Mouse (Mus musculus) olfactory bulb, adult 2 months (tissue): ENCODE measurements at regions not wholly inside any gene's neighbourhood (a gene's known extent, or its start where the extent isn't known, plus 50 kb on each side); places are given as distances from the start of the nearest gene placed in this dataset.

Source experiments
- H3K27ac ChIP-seq: fragments of 200-500 bp; 2 replicates; pipeline ENCODE4 v1.5.1; 2012; ENCODE audit warnings: low read depth, low read length; ENCODE audit not compliant: insufficient read depth
- H3K4me1 ChIP-seq: fragments of 200-500 bp; 2 replicates; pipeline ENCODE4 v1.6.1; 2012; ENCODE audit warnings: low read length; ENCODE audit not compliant: control insufficient read depth, insufficient read depth
- H3K4me3 ChIP-seq: fragments of 200-500 bp; 2 replicates; pipeline ENCODE4 v1.5.1; 2012; ENCODE audit warnings: mild to moderate bottlenecking, low read depth, low read length, moderate library complexity; ENCODE audit not compliant: insufficient read depth
- CTCF ChIP-seq: fragments of 200-500 bp; IDR thresholded peaks from 2 replicates; pipeline ENCODE4 v1.5.1; 2012; ENCODE audit warnings: low read depth, mild to moderate bottlenecking, low read length, moderate library complexity; ENCODE audit not compliant: insufficient read depth
- POLR2A ChIP-seq: fragments of 200-500 bp; IDR thresholded peaks from 2 replicates; pipeline ENCODE4 v1.6.1; 2012; ENCODE audit warnings: mild to moderate bottlenecking, low read depth, low read length, moderate library complexity; ENCODE audit not compliant: insufficient read depth
- WGBS: fragments of 180-500 bp; shearing (Covaris S2); methylation state at CpG from one replicate; pipeline ENCODE4 v1.1.7; 2018; 5-methylcytosine and 5-hydroxymethylcytosine counted together

- WGBS, result 95% methylated on average over 2 of the region's 2 CpGs
These were observed 101.7 kb upstream of the Syt6 start for GRCm38 (mm10) chr3:103473336-103473735.

DNA sequence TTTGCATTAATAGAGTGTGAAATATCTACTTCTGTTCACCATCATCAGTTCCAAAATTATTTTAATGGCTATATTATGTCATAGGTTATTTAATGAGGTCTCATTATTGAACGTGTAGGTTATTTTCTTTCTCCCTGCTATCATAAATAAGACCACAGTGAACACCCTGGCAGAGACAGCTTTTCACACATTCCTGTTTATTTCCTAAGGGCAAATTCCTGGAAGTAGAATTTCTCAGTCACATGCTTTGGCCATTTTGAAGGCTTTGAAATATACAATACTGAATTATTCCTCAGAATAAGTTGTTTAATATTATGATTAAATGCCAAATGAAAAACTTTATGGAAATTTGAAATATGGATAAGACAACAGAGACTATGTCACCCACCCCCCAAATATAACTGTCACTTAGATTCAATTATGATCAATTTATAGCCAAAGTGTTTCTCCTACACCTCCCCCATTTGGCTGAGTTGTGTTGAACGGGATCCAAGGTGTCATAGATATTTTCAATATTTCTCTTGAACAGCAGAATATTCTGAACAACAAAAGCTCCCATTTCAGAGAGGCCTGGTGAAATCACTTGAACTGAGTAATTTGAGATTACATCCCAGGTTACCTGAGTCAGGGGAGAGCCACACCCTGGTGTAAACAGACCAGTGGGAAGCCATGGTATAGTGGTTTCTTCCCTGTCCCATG is 95.0 kb upstream of the Syt6 start:
- H3K4me3 ChIP-seq, result no peak overlapping the region
- peaks cover 3% of the 10 kb centered on the region for H3K4me1 ChIP-seq
- WGBS, result 77% methylated on average over 2 of the region's 2 CpGs
- no peak overlapping the region for H3K27ac ChIP-seq
- TF ChIP-seq CTCF (no peak), POLR2A (no peak)

More at GRCm38 (mm10) chr3:103473336-103473735, 101.7 kb upstream of the Syt6 start:
- no peak for TF ChIP-seq POLR2A
- TF ChIP-seq CTCF, result no peak
- Histone ChIP-seq H3K4me1 (no peaks in the 10 kb centered on the region), H3K4me3 (no peak overlapping the region), H3K27ac (no peak overlapping the region)

- Histone ChIP-seq H3K27ac (no peak overlapping the region), H3K4me1 (peaks cover 3% of the 10 kb centered on the region), H3K4me3 (no peak overlapping the region)
- TF ChIP-seq CTCF (no peak), POLR2A (no peak)
- WGBS, result 79% methylated on average over 7 of the region's 7 CpGs
These were observed 94.4 kb upstream of the Syt6 start for GRCm38 (mm10) chr3:103480676-103481075.

GRCm38 (mm10) chr3:103483316-103483715 is 91.7 kb upstream of the Syt6 start:
- Histone ChIP-seq H3K4me1 (peaks cover 3% of the 10 kb centered on the region), H3K4me3 (no peak overlapping the region), H3K27ac (no peak overlapping the region)
- WGBS, result 91% methylated on average over 2 of the region's 2 CpGs
- no peak for TF ChIP-seq CTCF
- no peak for TF ChIP-seq POLR2A

DNA sequence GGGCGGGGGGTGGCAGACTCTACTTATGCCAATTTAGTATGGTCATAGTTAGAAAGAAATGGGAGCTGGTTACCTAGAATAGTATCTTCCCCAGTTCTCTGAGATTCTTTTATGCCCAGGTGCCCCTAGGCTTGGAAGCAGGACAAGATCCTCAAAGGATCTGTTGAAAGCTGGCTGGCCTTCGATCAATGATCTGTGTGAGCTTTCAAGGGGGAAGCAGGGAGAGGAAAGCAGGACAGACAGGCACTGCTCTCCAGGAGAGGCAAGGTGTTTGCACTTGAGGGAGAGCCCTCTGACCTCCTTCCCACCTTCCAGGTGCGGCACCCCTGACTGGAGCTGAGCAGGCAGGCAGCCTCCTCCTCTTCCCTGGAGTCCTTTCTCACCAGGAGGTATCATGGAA is 91.3 kb upstream of the Syt6 start:
- H3K4me3 ChIP-seq, result no peak overlapping the region
- H3K27ac ChIP-seq, result no peak overlapping the region
- peaks cover 3% of the 10 kb centered on the region for H3K4me1 ChIP-seq
- 78% methylated on average over 3 of the region's 3 CpGs for WGBS
- TF ChIP-seq POLR2A (no peak), CTCF (no peak)

DNA sequence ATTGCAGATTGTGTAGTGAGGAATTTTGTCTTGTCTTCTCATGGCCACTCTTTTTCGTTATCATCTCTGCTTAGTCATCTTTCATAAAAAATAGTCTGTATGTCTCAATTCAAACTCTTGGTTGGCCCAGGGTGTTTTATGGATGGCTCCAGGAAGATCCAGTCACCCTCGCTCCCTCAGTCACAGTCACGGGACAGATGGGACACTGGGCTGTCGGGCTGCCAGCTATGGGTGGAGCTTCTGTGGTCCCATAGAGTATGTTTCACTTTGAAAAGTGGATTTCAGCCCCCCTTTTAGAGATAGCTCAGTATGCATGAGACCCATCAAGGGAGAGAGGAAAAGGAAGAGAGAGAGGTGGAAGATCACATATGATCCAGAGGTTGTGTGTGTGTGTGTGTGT is 85.2 kb upstream of the Syt6 start:
- WGBS, result 87% methylated on average over 4 of the region's 4 CpGs
- Histone ChIP-seq H3K4me3 (no peak overlapping the region), H3K4me1 (no peaks in the 10 kb centered on the region), H3K27ac (no peak overlapping the region)
- no peak for TF ChIP-seq CTCF

DNA sequence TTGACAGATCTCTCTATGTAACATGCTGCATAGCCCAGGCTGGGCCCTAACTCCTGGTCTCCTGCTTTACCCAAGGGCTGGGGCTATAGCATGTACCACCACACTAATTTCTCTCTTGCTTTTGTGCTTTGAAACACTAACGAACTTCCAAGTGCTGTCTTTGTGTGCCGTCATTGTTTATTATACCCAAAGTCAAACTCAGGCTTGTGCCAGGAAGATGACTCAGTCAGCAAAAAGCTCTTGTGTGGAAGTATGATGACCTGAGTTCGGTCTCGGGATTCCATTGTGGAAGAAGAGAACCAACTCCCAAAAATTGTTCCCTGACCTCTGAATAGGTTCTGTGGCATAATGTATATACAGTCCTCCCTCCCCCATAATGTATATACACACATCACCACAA is 84.1 kb upstream of the Syt6 start:
- Histone ChIP-seq H3K4me1 (no peaks in the 10 kb centered on the region), H3K27ac (no peak overlapping the region), H3K4me3 (no peak overlapping the region)
- TF ChIP-seq POLR2A (no peak), CTCF (no peak)
- WGBS, result 59% methylated on average over 4 of the region's 4 CpGs

GRCm38 (mm10) chr3:103492211-103492610 is 82.8 kb upstream of the Syt6 start:
- Histone ChIP-seq H3K4me1 (peaks cover 7% of the 10 kb centered on the region), H3K27ac (no peak overlapping the region), H3K4me3 (no peak overlapping the region)
- 93% methylated on average over 3 of the region's 3 CpGs for WGBS
- no peak for TF ChIP-seq CTCF
- no peak for TF ChIP-seq POLR2A

DNA sequence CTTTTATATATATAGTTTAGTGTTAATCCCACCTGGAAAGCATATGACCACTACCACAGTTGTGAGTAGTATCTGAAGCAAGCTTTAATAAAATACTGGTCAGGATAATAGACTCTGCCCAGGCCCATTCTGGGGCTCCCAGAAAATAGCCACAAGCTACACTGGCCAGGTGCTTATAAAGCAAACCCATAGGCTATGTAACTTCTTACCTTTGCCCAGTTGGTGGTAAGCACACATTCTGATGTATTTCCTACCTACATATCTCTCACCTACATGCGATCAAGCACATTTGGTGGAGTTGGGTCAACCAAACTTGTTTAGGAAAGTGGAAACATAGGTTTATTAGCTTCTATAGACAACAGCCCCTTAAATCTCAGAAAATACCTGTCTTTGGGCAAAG is 81.4 kb upstream of the Syt6 start:
- H3K27ac ChIP-seq, result no peak overlapping the region
- H3K4me1 ChIP-seq, result peaks cover 12% of the 10 kb centered on the region
- 100% methylated on average over 1 of the region's 1 CpGs for WGBS
- H3K4me3 ChIP-seq, result no peak overlapping the region
- TF ChIP-seq CTCF, result no peak
- no peak for TF ChIP-seq POLR2A

GRCm38 (mm10) chr3:103494043-103494442 is 81.0 kb upstream of the Syt6 start:
- TF ChIP-seq POLR2A, result no peak
- no peak for TF ChIP-seq CTCF
- WGBS, result 92% methylated on average over 3 of the region's 3 CpGs
- H3K27ac ChIP-seq, result no peak overlapping the region

More at GRCm38 (mm10) chr3:103494043-103494442, 81.0 kb upstream of the Syt6 start:
- peaks cover 12% of the 10 kb centered on the region for H3K4me1 ChIP-seq
- H3K4me3 ChIP-seq, result no peak overlapping the region
